Mouse (Mus musculus) bone marrow, adult 2 months (tissue): Measurements from ENCODE around the gene Zfp418. TPM values are rescaled to one million over a fixed set of nuclear protein-coding genes. Genes with fewer than 3 reads are reported as not detected.
"Not testable (repeated sequence)": the region's sequence is repeated elsewhere in the genome, so short reads cannot be mapped to it uniquely, and the experiment has no call there.

Source experiments
- H3K27ac ChIP-seq: fragments of 200-500 bp; 2 replicates; pipeline ENCODE4 v1.5.1; 2012; ENCODE audit warnings: low read depth, mild to moderate bottlenecking, control low read depth, inconsistent platforms, low read length; ENCODE audit not compliant: control insufficient read depth, poor library complexity, insufficient read depth
- H3K4me1 ChIP-seq: fragments of 200-500 bp; 2 replicates; pipeline ENCODE4 v1.6.1; 2011; ENCODE audit warnings: low read length; ENCODE audit not compliant: control insufficient read depth, insufficient read depth
- H3K4me3 ChIP-seq: fragments of 200-500 bp; replicated peaks from 2 replicates; pipeline ENCODE3; 2011; ENCODE audit warnings: mild to moderate bottlenecking, low read depth, low read length, control low read depth; ENCODE audit not compliant: control insufficient read depth
- CTCF ChIP-seq: fragments of 200-500 bp; IDR thresholded peaks from 2 replicates; pipeline ENCODE4 v1.5.1; 2011; ENCODE audit warnings: low read length, control low read depth; ENCODE audit not compliant: control insufficient read depth, insufficient read depth
- POLR2A ChIP-seq: fragments of 200-500 bp; IDR thresholded peaks from 2 replicates; pipeline ENCODE4 v1.6.1; 2011; ENCODE audit warnings: low read depth, mild to moderate bottlenecking, control low read depth, low read length, borderline replicate concordance; ENCODE audit not compliant: control insufficient read depth
- WGBS: fragments of 180-500 bp; shearing (Covaris S2); methylation state at CpG from one replicate; pipeline ENCODE4 v1.1.7; 2018; 5-methylcytosine and 5-hydroxymethylcytosine counted together
- polyA plus RNA-seq: library from polyadenylated mRNA; stranded (reverse); fragments of >200 nt; gene quantifications from 2 replicates; pipeline ENCODE4 v1.2.4, GENCODE M21; 2011; ENCODE audit warnings: low replicate concordance; ENCODE audit not compliant: missing spikeins, insufficient read depth, insufficient read length

The Zfp418 gene
- polyA plus RNA-seq, 1 experiment, result not detected

GRCm38 (mm10) chr7:7187417-7188190, 16.5 kb downstream of the Zfp418 start:
- no peak overlapping the region for H3K27ac ChIP-seq
- TF ChIP-seq CTCF (no peak), POLR2A (no peak)
- no peaks in the 10 kb centered on the region for H3K4me1 ChIP-seq
- 27% methylated on average over 13 of the region's 13 CpGs for WGBS
- no peak overlapping the region for H3K4me3 ChIP-seq

DNA sequence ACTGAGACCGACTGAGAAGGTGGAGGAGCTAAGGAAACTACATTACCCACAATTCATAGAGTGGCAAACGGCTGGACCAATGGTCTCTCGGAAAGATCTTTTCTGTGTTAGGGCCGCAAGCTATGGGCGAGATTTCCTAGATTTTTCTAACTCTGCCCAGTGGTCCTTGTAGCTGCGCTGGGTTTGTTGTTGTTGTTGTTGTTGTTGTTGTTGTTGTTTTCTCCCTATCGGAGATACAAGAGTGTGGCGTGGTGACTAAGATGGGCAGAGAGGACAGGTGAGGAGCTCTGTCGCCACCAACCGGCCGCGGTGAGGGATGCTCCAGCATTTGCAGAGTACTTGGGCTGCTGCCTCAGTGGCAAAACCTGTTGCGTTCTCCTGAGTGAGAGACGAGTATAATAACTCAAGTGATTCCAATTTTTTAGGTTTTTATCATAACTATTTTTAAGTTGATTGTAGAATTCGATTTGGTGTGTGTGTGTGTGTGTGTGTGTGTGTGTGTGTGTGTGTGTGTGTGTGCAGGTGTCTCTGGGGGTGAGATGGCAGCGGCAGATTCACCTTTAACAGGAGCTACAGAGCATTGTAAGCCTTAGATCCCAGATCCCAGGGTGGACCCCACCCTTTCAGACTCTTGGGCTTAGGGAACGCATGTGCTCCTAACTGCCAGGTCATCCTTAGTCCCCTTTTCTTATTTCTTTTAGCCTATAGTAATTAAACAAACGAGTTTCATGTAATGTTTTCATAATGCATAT, 17.2 kb downstream of the Zfp418 start:
- Histone ChIP-seq H3K27ac (no peak overlapping the region), H3K4me3 (peak overlapping the region; percentile 59), H3K4me1 (no peaks in the 10 kb centered on the region)
- TF ChIP-seq POLR2A (no peak), CTCF (peak; percentile 80)
- 7% methylated on average over 18 of the region's 18 CpGs for WGBS

DNA sequence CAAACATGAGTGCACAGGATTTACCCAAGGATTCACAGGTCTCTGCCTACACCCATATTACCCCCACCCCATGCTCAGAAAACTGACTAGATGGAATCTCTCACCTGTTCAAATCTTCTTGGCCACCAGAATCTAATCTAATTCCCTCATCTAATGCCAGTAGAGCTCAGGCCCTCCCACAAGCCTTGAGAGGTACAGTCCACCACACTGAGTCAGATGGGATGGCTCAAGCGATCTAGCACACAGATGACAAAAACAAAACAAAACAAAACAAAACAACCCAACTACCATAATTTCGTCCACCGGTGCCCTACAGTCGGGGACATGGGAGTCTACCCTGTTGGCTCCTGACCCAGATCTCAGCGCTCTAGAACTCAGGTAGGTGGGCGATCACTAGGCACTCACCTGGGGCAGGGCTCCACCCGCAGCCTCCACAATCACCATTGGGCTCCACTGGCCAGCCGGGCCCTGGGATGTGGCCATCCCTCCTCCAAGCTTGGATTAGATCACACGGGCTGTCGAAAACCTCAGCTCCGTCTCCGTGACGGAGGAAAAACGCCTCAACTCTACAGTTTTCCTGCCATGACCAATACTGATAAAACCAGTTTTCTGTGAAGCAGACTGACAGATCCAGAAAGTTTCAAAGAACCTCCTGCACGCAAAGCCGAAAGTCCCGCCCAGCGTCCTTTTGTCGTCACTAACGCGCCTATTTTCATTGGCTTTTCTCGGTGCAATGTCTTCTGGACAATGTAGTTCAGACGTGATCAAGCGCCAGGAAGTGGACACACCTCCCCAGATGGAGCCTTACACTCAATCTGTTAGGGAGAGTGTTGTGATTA, 38.4 kb downstream of the Zfp418 start, which contains the start of gene Zfp772:
Zfp772 (minus strand) TSS at position 686 of the 839 bp plus-strand sequence.
- peak within 1 kb of the TSS; percentile 36 for H3K4me3 ChIP-seq
- not testable (repeated sequence) for H3K27ac ChIP-seq, H3K4me1 ChIP-seq
- 1% methylated on average over 24 of the region's 24 CpGs for WGBS

Other genes with a start within 250 kb of the Zfp418 start
- not detected in 2 replicates for gene Aurkc, start 176.0 kb upstream of the Zfp418 start, polyA plus RNA-seq
- 3.8 and 11.1 TPM in 2 replicates for gene Zfp954, start 49.8 kb upstream of the Zfp418 start, polyA plus RNA-seq
- 1.9 and 4.6 TPM in 2 replicates for gene Zfp773, start 34.6 kb upstream of the Zfp418 start, polyA plus RNA-seq
- gene Zfp772, start 38.7 kb downstream of the Zfp418 start, polyA plus RNA-seq, result 0.57 and 1.8 TPM in 2 replicates
- not detected in 2 replicates for gene Vmn2r29, start 76.0 kb downstream of the Zfp418 start, polyA plus RNA-seq
- gene Gm45844, start 107.0 kb downstream of the Zfp418 start, polyA plus RNA-seq, result 0.88 and 2.4 TPM in 2 replicates
- gene Clcn4, start 129.5 kb downstream of the Zfp418 start, polyA plus RNA-seq, result 11.2 and 19.1 TPM in 2 replicates
- not detected in 2 replicates for gene Vmn2r30, start 166.3 kb downstream of the Zfp418 start, polyA plus RNA-seq
- gene Gm45783, start 203.2 kb downstream of the Zfp418 start, polyA plus RNA-seq, result not detected in 2 replicates
- 0.14 and 0.70 TPM in 2 replicates for gene Vmn2r31, start 228.4 kb downstream of the Zfp418 start, polyA plus RNA-seq